Mouse (Mus musculus): ENCODE measurements around the gene Iapp.
"Not testable (repeated sequence)": the region's sequence is repeated elsewhere in the genome, so short reads cannot be mapped to it uniquely, and the experiment has no call there.

The Iapp gene

GRCm38 (mm10) chr6:142298098-142298497, at the start of gene Iapp:
Gene Iapp, plus strand, starts transcription at chr6:142298423.
- DNase-seq (ENCODE audit: low spot score in 2 of 2): no peak

DNA sequence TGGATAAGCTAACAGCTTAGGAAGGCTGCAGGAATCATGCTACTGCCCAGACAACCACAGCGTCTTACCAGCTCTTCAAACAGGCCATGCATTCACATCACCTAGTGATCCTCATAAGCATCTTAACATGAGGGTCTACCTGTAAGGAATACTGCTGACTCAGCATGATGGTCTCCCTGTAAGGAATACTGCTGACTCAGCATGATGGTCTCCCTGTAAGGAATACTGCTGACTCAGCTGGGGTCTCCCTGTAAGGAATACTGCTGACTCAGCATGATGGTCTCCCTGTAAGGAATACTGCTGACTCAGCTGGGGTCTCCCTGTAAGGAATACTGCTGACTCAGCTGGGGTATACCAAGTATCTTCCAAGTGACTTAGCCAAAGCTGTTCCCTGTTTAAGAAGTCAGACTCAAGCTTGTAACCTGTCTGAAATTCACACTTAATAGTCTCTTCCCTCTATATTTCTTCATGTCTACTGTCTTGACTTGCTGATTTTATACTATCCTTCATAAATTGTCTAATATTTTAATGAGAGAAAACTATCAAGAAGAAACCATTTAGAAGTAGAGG, 47.4 kb upstream of the Iapp start:
- not testable (repeated sequence) for DNase-seq (ENCODE audit: low spot score in 2 of 2)

- DNase-seq (ENCODE audit: low spot score in 2 of 2): no peak
Measured at GRCm38 (mm10) chr6:142275721-142276442, 22.3 kb upstream of the Iapp start.

DNA sequence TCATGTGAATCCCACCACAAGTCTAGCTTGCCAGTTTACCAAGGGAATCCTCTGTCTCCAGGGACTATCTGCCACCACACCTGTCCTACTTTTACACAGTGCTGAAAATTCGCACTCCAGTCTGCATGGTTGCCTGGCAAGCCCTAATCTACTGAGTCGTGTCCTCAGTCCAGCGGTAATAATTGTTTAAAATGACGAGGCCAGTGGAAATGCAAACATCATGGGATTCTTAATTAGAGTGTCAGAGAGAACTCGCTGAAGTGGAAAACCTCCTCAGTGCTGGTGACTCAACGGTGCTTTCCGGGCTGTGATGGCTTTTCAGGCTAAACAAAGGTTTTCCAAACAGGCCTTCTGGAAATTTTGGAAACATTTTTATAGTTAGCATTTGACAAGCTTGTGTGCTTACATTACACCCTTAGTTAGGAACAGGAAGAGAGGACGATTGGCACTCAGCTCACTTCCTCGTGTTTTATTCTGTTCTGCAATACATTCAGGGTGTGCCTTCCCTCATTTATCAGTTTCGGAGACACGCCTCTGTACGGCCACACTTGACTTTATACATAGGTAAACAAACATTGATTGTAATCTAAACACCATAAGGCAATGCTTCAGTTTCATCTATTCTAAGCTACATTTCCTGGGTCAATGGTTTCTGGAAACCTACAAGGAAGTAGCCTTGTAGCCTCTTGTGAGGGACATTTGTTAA, 8.7 kb upstream of the Iapp start:
- no peak for DNase-seq (ENCODE audit: low spot score in 2 of 2)

DNA sequence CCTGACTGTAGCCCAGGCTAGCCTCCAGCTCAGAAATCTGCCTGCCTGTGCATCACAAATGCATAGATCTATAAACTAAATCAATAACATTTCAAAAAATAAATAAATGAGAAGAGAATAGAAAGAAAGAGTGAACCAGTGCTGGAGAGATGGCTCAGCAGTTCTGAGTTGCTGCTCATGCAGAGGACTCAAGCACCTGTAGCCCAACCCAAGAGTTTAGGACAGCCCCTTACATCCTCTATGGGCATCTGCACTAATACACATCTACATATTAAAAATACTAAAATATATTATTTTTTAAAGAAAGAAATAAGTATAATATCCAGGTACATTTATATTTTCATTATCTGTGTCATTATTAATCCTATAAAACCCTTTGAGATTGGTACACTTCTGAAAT, 6.9 kb downstream of the Iapp start:
- DNase-seq (ENCODE audit: low spot score in 2 of 2): no peak

GRCm38 (mm10) chr6:142314285-142314684, 16.1 kb downstream of the Iapp start:
- no peak for DNase-seq (ENCODE audit: low spot score in 2 of 2)

- DNase-seq (ENCODE audit: low spot score in 2 of 2): no peak
Measured at GRCm38 (mm10) chr6:142317106-142317505, 18.9 kb downstream of the Iapp start.

GRCm38 (mm10) chr6:142322881-142323280, 24.7 kb downstream of the Iapp start, which contains the start of gene Slco1a5:
Gene Slco1a5, minus strand, starts transcription at chr6:142322981.
- no peak for DNase-seq (ENCODE audit: low spot score in 2 of 2)

- no peak for DNase-seq (ENCODE audit: low spot score in 2 of 2)
Measured at GRCm38 (mm10) chr6:142326598-142326997, 28.4 kb downstream of the Iapp start.

DNA sequence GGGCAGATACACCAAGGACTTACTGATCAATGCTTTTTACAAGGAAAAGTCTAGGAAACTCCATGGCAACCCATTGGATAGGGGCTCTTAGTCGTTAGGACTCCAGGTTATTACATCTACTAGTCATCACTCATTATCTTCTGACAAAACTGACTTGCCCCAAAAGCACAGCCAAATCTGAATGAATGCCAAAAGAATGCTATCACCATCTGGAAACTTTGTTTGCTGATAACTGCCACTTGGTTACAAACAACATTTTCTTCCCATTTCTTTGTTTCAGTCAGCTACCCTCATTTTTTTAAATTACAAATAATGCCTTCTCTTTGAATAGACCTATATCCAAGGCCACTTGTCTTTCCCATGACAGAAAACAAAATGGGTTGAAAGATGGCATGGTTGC, 31.0 kb downstream of the Iapp start:
- DNase-seq (ENCODE audit: low spot score in 2 of 2): no peak

DNA sequence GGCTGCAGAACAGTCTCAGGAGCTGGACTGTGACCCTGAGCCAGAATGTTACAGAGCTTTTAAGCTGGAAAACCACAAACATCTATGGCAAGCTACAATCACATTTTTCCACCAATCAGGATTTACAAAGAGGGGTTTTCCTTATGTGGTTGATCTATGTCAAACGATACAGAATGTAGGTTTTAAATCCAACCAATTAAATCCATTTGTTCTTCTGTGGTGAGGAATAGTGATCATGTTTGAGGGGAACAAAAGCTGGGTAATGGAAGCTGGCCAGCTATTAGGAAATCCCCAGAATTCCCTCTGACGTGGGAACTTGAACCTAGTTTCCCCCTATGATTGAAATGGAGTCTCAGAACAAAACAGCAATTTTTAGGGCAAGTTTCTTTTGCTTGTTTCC, 40.7 kb downstream of the Iapp start:
- no peak for DNase-seq (ENCODE audit: low spot score in 2 of 2)

DNA sequence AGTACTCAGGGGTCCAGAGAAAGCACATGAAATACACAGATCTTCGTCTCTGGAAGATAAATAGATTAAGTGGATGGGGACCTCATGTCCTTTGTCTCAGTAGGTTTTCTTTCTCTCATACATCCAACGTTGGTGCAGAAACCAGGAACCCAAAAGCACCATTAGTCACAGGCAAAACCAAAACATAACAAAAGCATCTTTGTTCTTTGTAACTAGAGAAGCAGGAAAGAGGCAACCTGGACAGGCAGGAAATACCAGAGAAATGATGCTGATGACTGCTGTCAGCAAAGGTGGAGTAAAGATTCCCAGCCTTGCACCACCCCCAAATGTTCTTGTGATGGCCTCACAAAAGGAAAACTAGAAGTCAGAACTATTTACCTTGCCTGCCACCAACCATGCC, 41.4 kb downstream of the Iapp start:
- no peak for DNase-seq (ENCODE audit: low spot score in 2 of 2)

DNA sequence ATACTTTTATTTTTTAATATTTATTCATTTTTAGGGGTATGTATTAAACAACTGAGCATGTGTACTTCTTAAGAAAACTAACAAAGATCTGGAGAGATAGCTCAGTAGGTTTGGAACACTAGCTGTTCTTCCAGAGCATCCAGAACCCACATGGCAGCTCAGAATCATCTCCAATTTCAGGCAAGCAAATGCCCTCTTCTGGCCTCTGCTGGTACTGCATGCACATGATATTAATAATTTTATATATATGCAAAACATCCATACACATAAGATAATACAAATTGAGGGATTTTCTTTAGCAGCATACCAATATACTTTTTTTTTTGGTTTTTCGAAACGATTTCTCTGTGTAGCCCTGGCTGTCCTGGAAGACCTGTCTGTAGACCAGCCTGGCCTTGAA, 45.3 kb downstream of the Iapp start:
- DNase-seq (ENCODE audit: low spot score in 2 of 2): peak; percentile 53 to 59

DNA sequence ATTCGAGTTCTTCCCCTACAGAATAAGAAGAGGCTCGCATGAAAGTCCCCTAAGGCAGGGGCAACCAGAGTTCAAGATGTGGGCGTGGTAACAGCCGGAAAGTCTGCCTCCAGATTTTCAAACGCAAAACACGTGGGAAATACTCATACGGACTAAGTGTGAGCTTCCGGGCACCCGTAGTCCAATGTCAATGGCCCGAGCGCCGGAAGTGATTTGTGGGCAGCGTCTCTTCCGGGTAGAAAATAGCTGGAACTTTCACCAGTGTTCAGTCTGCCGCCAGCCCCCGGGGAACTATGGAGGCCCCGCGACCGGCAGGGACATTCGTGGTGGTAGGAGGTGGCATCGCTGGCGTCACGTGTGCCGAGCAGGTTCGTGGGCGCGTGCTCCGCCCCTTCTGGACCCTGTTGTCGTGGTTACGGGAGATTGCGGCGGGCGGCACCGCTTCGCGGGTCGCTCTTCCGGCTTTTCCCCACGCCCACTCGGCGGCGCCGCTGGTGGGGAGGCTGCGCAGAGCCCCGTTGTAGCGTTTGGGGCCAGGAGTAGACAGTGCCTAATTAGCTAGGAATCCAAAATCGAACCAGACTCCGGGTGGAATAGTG, 47.3 kb downstream of the Iapp start, which contains the start of gene Pyroxd1:
Gene Pyroxd1 (plus strand): TSS at position 215 of the 599 bp plus-strand sequence.
- DNase-seq (ENCODE audit: low spot score in 2 of 2): peak; percentile 88 to 93

DNA sequence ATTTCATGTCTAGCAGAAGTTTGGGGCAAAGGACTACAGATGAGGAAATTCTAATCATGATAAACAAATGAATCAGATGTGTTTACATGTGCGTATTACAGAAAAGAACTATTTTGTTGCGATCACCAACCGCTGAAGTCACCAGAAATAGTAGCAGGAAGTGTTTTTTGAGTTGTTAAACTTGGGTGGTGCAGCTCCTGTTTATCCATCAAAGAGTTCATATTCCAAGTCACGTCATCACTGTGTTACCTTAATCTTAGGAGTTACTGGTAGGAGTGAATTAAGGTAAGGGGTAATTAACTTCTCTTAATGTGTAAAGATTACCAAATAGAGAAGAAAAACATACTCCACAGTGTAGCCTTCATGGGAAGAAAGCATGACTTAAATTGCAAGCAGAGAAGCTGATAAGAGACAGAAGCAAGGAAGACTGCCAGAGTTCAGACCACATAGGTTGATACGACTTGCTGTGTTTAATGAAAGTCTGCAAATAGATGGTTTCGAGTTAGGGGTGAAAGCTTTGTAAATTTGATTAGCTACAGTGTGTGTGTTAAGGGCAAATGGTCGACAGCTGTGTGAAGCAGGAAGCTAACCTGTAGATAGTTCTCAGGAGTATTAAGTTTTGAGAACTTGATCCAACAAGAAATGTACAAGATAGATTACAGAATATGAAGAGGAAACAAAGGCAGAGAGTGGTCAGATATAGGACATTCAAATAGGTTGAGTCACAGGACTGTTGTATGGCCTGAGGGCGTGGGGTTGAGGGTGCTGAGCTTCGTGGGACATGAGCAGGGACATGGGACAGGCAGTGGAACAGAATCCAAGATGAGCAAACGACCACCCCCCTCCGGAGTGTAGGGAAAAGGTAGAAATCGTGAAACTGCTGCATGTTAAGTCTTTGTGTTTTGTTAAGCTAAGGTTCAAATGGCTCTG, 48.2 kb downstream of the Iapp start:
- no peak for DNase-seq (ENCODE audit: low spot score in 2 of 2)

GRCm38 (mm10) chr6:142347431-142348385, 49.5 kb downstream of the Iapp start:
- no peak for DNase-seq (ENCODE audit: low spot score in 2 of 2)

DNA sequence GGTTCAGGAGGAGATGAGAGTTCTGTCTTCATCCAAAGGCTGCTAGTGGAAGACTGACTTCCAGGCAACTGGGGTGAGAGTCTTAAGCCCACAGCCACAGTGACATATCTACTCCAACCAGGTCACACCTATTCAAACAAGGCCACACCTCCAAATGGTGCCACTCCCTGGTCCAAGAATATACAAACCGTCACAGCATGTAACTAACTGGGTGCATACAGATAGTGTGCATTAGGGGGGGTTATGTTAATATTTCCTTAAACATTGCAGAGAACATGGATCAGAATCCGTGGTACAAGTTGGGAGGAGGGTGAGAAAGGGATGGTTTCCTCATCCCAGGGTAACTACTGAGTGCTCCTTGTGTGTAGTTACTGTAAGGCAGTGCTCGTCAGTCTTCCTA, 53.9 kb downstream of the Iapp start:
- not testable (repeated sequence) for DNase-seq (ENCODE audit: low spot score in 2 of 2)
